Mouse (Mus musculus): ENCODE results near the gene Ubxn11. TPM values are rescaled to one million over a fixed set of nuclear protein-coding genes. Genes with fewer than 3 reads are reported as not detected.
A peak's percentile ranks its signal among the peaks of the same experiment; 100 is the strongest.
"Not testable (repeated sequence)": the region's sequence is repeated elsewhere in the genome, so short reads cannot be mapped to it uniquely, and the experiment has no call there.

Gene Ubxn11
- polyA plus RNA-seq, 1 experiment, result 15.0 TPM

- DNase-seq, result no peak
- no peak for TF ChIP-seq CTCF (IDR thresholded peaks at IDR 0.05; ENCODE audit: borderline replicate concordance, insufficient read depth, low read depth, low read length)
- no peak for TF ChIP-seq POLR2A (IDR thresholded peaks at IDR 0.05; ENCODE audit: borderline replicate concordance, insufficient read depth, low read length)
- H3K4me1 ChIP-seq (ENCODE audit: control insufficient read depth, insufficient read depth, low read length), result 0 out of 2 replicates have a peak, but pooled peaks cover 3% of the 10 kb centered on the region
- no peaks in the 10 kb centered on the region for H3K27me3 ChIP-seq (ENCODE audit: control insufficient read depth, insufficient read depth, low read length)
- H3K4me3 ChIP-seq (replicated peaks; ENCODE audit: insufficient read depth, low read depth, low read length), result no peak overlapping the region
- 87% methylated on average over 10 of the region's 10 CpGs for WGBS
- no peak overlapping the region for H3K27ac ChIP-seq (ENCODE audit: insufficient read depth, low read length)
Measured at GRCm38 (mm10) chr4:134155961-134156465, 53.6 kb downstream of the Ubxn11 start.

- DNase-seq, result no peak
- whole genome bisulfite sequencing, result 78% methylated on average over 8 of the region's 8 CpGs
- TF ChIP-seq CTCF (IDR thresholded peaks at IDR 0.05; ENCODE audit: borderline replicate concordance, insufficient read depth, low read depth, low read length) (no peak), POLR2A (IDR thresholded peaks at IDR 0.05; ENCODE audit: borderline replicate concordance, insufficient read depth, low read length) (no peak)
- H3K27me3 ChIP-seq (ENCODE audit: control insufficient read depth, insufficient read depth, low read length), result no peaks in the 10 kb centered on the region
- H3K27ac ChIP-seq (ENCODE audit: insufficient read depth, low read length), result no peak overlapping the region
- H3K4me1 ChIP-seq (ENCODE audit: control insufficient read depth, insufficient read depth, low read length), result 0 out of 2 replicates have a peak, but pooled peaks cover 3% of the 10 kb centered on the region
- H3K4me3 ChIP-seq (replicated peaks; ENCODE audit: insufficient read depth, low read depth, low read length), result no peak overlapping the region
Measured at GRCm38 (mm10) chr4:134156744-134157143, 54.4 kb downstream of the Ubxn11 start.

- Histone ChIP-seq H3K4me3 (replicated peaks; ENCODE audit: insufficient read depth, low read depth, low read length) (no peak overlapping the region), H3K4me1 (ENCODE audit: control insufficient read depth, insufficient read depth, low read length) (0 out of 2 replicates have a peak, but pooled peaks cover 3% of the 10 kb centered on the region), H3K27me3 (ENCODE audit: control insufficient read depth, insufficient read depth, low read length) (no peaks in the 10 kb centered on the region), H3K27ac (ENCODE audit: insufficient read depth, low read length) (no peak overlapping the region)
- no peak for TF ChIP-seq POLR2A (IDR thresholded peaks at IDR 0.05; ENCODE audit: borderline replicate concordance, insufficient read depth, low read length)
- TF ChIP-seq CTCF (IDR thresholded peaks at IDR 0.05; ENCODE audit: borderline replicate concordance, insufficient read depth, low read depth, low read length), result no peak
- WGBS, result 98% methylated on average over 2 of the region's 2 CpGs
- DNase-seq, result no peak
Measured at GRCm38 (mm10) chr4:134157558-134157957, 55.2 kb downstream of the Ubxn11 start.

- TF ChIP-seq CTCF (IDR thresholded peaks at IDR 0.05; ENCODE audit: borderline replicate concordance, insufficient read depth, low read depth, low read length) (no peak), POLR2A (IDR thresholded peaks at IDR 0.05; ENCODE audit: borderline replicate concordance, insufficient read depth, low read length) (no peak)
- 74% methylated on average over 6 of the region's 6 CpGs for WGBS
Measured at GRCm38 (mm10) chr4:134158774-134159173, 56.4 kb downstream of the Ubxn11 start.

GRCm38 (mm10) chr4:134160071-134160470 lies 57.7 kb downstream of the Ubxn11 start:
- not testable (repeated sequence) for H3K27ac ChIP-seq (ENCODE audit: insufficient read depth, low read length); H3K27me3 ChIP-seq (ENCODE audit: control insufficient read depth, insufficient read depth, low read length); H3K4me1 ChIP-seq (ENCODE audit: control insufficient read depth, insufficient read depth, low read length)
- DNase-seq, result peak; percentile 30 to 56
- peak overlapping the region; percentile 58 for H3K4me3 ChIP-seq (replicated peaks; ENCODE audit: insufficient read depth, low read depth, low read length)
- WGBS, result 7% methylated on average over 30 of the region's 30 CpGs

More at GRCm38 (mm10) chr4:134158774-134159173, 56.4 kb downstream of the Ubxn11 start:
- Histone ChIP-seq H3K4me3 (replicated peaks; ENCODE audit: insufficient read depth, low read depth, low read length) (no peak overlapping the region), H3K27ac (ENCODE audit: insufficient read depth, low read length) (no peak overlapping the region), H3K4me1 (ENCODE audit: control insufficient read depth, insufficient read depth, low read length) (0 out of 2 replicates have a peak, but pooled peaks cover 3% of the 10 kb centered on the region), H3K27me3 (ENCODE audit: control insufficient read depth, insufficient read depth, low read length) (no peaks in the 10 kb centered on the region)
- no peak for DNase-seq

- 97% methylated on average over 6 of the region's 6 CpGs for WGBS
- Histone ChIP-seq H3K4me3 (replicated peaks; ENCODE audit: insufficient read depth, low read depth, low read length) (no peak overlapping the region), H3K4me1 (ENCODE audit: control insufficient read depth, insufficient read depth, low read length) (no peaks in the 10 kb centered on the region), H3K27me3 (ENCODE audit: control insufficient read depth, insufficient read depth, low read length) (no peaks in the 10 kb centered on the region), H3K27ac (ENCODE audit: insufficient read depth, low read length) (no peak overlapping the region)
- TF ChIP-seq POLR2A (IDR thresholded peaks at IDR 0.05; ENCODE audit: borderline replicate concordance, insufficient read depth, low read length) (no peak), CTCF (IDR thresholded peaks at IDR 0.05; ENCODE audit: borderline replicate concordance, insufficient read depth, low read depth, low read length) (no peak)
- DNase-seq, result no peak
Measured at GRCm38 (mm10) chr4:134164591-134164990, 62.2 kb downstream of the Ubxn11 start.

- no peak overlapping the region for H3K27ac ChIP-seq (ENCODE audit: insufficient read depth, low read length)
- H3K4me1 ChIP-seq (ENCODE audit: control insufficient read depth, insufficient read depth, low read length), result no peaks in the 10 kb centered on the region
- no peaks in the 10 kb centered on the region for H3K27me3 ChIP-seq (ENCODE audit: control insufficient read depth, insufficient read depth, low read length)
- WGBS, result 79% methylated on average over 6 of the region's 6 CpGs
- TF ChIP-seq CTCF (IDR thresholded peaks at IDR 0.05; ENCODE audit: borderline replicate concordance, insufficient read depth, low read depth, low read length) (no peak), POLR2A (IDR thresholded peaks at IDR 0.05; ENCODE audit: borderline replicate concordance, insufficient read depth, low read length) (no peak)
- H3K4me3 ChIP-seq (replicated peaks; ENCODE audit: insufficient read depth, low read depth, low read length), result no peak overlapping the region
- no peak for DNase-seq
Measured at GRCm38 (mm10) chr4:134165024-134165423, 62.7 kb downstream of the Ubxn11 start.

GRCm38 (mm10) chr4:134165548-134166465 lies 63.4 kb downstream of the Ubxn11 start:
- no peak for DNase-seq
- Histone ChIP-seq H3K27me3 (ENCODE audit: control insufficient read depth, insufficient read depth, low read length) (no peaks in the 10 kb centered on the region), H3K4me3 (replicated peaks; ENCODE audit: insufficient read depth, low read depth, low read length) (no peak overlapping the region), H3K4me1 (ENCODE audit: control insufficient read depth, insufficient read depth, low read length) (no peaks in the 10 kb centered on the region), H3K27ac (ENCODE audit: insufficient read depth, low read length) (no peak overlapping the region)
- TF ChIP-seq POLR2A (IDR thresholded peaks at IDR 0.05; ENCODE audit: borderline replicate concordance, insufficient read depth, low read length), result no peak
- WGBS, result 83% methylated on average over 3 of the region's 3 CpGs

Measured in cerebellum, adult 2 months (tissue).